Mouse (Mus musculus) yolk sac, embryonic 10.5 days (tissue): ENCODE measurements around the gene Zmynd8.

ENCODE experiments used
- DNase-seq: peaks from one replicate; pipeline ENCODE4 v3.0.0-alpha.2; 2017; ENCODE audit warnings: low spot score

The Zmynd8 gene

DNA sequence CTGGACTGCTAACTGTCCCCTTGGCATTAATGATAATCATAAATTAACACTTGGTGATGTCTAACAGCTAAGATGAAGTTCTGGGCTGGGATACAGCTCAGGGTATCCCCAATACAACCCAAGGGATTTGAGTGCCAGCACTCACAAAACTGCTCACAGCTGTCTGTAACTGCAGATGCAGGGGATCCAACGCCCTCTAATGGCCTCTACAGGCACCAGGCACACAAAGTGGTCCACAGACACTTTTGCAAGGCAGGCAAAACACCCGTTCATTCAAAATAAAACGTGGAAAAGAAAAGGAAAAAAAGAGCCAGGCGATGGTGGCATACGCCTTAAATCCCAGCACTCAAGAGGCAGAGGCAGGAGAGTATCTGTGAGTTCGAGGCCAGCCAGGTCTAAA, 658 bp upstream of the Zmynd8 start:
- no peak for DNase-seq

DNA sequence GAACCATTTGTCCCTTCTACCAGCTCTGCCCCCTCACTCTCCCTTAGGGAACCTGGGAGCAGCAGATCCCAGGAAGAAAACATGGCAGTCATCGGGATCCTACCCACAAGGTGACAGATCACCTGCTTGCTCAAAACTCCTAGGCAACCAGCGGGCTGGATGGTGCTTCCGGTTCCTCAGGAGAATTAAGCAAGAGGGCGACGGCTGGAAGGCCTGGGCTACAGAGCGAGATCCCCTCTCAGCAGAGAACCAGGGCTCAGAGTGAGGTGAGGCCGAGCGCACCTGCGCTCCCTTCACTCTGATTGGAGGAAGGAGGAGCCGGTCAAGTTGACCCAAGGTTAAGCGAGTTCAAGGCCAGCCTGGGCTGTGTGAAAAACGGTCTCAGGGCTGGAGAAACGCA, 2.6 kb downstream of the Zmynd8 start:
- DNase-seq = no peak

DNA sequence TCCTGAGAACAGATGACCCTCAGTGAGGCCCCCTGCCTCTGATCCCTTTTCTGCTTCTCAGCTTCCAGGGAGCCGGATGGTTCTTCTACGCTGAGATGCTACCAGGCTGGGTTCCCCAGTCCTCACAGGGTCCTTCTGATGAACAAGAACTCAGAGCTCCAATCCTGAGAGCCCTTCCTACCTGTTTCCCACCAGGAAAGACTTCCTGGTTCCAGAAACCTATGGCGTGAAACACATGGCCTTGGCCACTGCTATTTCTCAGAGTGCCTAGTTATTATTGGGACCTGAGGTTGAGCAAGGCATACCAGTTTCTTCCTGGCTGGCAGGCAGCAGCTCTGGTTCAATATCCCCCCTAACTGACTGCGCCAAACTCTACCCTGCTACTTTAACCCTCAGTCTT, 3.1 kb downstream of the Zmynd8 start:
- DNase-seq = no peak

- DNase-seq = no peak
Measured at GRCm38 (mm10) chr2:165894533-165894932, 4.3 kb downstream of the Zmynd8 start.

GRCm38 (mm10) chr2:165893232-165893631, 5.6 kb downstream of the Zmynd8 start:
- no peak for DNase-seq

GRCm38 (mm10) chr2:165892626-165893025, 6.2 kb downstream of the Zmynd8 start:
- no peak for DNase-seq

GRCm38 (mm10) chr2:165890401-165890800, 8.4 kb downstream of the Zmynd8 start:
- no peak for DNase-seq

DNA sequence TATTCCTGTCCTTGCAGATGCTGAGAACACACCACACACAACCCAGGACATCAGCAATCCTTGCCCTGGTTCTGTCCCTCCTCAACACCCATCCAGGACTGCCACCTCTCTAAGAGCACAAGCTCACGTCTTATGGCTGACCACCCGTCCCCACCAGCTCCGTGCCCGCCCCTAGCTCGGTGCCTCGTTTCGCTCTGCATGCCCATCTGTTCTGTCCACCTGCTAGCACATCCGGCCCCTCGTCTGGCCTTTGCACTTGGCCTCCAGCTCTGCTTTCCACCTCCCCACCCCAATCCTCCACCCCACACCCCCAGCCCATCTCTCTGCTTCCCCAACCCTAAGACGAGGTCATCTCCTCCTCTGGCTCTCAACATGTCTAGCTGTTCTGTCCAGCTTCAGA, 8.9 kb downstream of the Zmynd8 start:
- no peak for DNase-seq

DNA sequence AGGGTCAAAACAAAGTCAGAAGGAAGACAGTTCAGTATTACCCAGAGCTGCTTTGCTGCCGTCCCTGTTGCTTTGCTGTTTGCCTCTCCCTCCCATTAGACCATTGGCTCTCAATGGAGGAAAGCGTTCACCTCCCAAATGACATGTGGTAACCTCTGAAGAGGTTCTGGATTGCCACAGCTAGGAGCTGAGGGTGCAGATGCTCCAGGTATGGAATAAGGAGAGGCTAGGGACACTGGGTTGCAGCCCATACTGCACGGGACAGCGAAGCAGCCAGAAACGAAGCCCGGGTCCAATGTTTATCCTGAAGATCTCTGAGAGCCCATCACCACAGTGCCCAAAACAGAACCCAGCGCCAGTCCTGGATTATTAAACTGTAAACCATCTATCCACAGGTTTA, 9.6 kb downstream of the Zmynd8 start:
- no peak for DNase-seq

GRCm38 (mm10) chr2:165888813-165889221, 10.0 kb downstream of the Zmynd8 start:
- DNase-seq = no peak

GRCm38 (mm10) chr2:165888396-165888795, 10.4 kb downstream of the Zmynd8 start:
- peak; percentile 87 for DNase-seq

DNA sequence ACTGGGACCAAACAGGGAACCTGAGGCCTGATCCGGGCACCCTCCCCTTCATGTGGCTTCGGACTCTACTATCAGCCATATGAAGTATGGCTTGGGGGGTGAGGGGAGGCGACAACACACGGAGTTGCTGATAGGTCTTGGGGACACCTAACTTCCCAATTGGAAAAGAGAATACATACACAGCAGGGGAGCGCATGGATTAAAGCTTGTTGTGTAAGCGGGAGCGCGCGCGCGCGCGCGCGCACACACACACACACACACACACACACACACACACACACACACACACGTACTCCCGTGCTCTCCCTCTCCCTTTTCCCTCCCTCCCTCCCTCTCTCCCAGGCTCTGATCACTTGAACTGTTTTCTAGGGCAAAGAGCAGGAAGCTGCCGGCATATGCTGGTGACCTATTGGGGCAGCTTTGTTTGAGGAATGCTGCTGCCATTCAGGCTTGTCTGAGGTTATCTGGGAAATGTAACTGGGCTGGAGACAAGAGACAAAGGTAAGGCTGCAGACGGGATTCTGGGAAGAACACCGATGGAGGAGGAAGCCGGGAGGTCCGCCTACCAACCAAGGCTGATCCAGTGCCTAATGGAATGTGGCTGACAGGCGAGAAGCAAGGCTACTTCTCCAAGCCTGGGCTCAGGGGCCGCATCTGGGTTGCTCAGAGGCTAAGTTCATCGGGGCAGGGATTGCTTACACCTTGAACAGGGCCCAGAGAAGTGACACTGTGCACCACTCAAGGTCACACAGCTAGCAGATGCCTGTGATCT, 11.8 kb downstream of the Zmynd8 start:
- DNase-seq = peak; percentile 92

GRCm38 (mm10) chr2:165886482-165886856, 12.3 kb downstream of the Zmynd8 start:
- DNase-seq = peak; percentile 81

- DNase-seq = peak; percentile 73
Measured at GRCm38 (mm10) chr2:165885951-165886320, 12.9 kb downstream of the Zmynd8 start.

- peak; percentile 88 for DNase-seq
Measured at GRCm38 (mm10) chr2:165885225-165885950, 13.4 kb downstream of the Zmynd8 start.

- peak; percentile 97 for DNase-seq
Measured at GRCm38 (mm10) chr2:165884577-165885224, 14.1 kb downstream of the Zmynd8 start.

DNA sequence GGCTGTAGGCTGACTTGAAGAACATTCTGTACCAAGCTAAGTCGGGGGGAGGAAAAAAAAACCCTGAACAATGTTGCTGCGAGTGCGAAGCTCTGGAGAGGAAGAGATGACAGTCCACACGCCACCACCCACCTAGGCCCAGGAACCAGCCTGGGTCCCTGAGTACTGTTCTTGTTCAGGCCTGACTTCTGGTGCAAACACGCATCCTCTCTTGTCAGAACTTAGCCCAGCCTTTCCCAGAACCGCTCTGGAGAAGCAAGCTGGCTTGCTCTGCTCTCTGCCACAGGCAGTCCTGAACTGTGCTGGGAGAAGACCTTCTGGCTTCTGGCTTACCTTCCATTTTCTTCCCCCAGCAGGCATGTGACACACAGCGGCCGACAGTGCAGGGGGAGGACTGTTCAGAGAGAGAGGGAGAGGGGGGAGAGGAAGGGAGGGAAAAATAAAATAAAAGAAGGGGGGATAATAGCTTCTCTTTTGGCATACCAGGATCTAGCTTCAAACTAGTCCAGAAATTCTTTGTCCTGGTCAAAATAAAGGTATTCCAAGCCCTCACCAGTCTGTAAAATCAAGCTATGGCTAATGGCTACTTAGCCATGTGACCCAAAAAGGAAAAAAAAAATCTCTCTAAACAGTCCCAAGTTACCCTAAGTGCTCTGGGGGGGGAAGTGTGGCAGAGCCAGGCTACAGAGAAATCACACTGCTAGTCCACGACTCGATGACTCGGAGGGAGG, 14.8 kb downstream of the Zmynd8 start:
- no peak for DNase-seq

DNA sequence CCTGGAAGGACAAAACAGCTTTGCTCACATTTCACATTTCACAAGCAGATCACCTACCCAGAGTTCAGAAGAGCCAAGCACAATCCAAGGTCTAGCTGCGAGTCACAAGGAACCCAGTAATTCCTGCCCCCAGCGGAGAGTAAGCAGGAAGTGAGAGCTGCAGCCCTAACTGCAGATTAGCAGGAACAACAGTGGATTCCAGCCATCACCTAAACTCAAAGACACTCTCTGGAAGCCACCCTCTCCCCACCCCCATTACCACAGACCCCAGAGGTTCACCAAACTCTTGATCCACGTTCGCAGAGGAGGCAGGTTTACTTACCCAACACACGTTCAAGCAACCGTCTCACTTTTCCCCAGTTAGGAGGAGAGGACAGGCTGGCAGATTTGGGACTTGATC, 15.8 kb downstream of the Zmynd8 start:
- DNase-seq = no peak

- DNase-seq = no peak
Measured at GRCm38 (mm10) chr2:165881585-165882431, 17.0 kb downstream of the Zmynd8 start.

DNA sequence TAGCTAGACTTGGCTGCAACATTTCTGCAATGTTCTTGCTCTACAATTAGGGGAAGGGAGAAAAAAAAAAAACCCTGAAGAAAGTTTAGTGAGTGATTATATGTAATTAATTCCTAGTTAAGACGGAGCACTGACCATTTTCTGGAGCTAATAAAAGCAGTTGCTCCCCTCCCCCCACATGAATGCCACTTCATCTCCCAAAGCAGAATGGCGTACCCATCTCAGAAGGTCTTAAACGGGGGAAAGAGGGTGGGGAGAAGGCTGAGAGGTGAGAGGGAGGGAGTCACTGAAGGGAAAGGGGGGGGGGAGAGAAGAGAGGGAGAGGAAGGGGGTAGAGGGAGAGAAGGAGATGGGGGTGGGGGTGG, 17.6 kb downstream of the Zmynd8 start:
- no peak for DNase-seq

DNA sequence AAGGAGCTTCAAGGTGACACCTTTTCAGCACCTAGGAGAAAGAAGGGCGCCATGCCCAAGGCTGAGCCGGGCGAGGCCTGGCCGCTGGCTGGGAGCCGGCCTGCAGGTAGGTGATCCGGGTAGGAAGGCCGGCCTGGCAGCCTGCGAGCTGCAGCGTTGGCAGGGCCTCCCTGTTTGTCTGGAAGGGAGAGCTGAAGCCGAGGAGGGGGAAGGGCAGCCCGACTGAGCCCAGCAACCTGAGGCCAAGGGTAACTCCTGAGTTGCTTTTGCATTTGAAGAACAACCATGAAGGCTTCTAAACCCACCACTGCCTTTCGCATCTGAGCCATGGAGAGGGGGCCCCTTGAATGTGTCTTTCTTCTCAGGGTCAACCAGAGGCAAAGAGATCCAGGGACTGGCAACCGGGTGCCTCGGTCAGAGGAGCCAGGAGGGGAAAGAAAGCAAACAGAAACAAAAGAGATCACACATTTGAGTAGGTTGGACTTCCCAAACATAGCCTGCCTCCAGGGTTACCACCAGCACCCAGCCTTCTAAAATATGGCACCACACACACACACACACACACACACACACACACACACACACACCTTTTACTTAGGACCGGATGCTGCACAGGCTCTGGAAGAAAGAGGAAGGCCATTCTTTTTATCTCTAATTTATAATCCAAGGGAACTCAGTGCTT, 18.2 kb downstream of the Zmynd8 start:
- DNase-seq = no peak
